Mouse (Mus musculus): ENCODE data around the gene Fbf1.
A peak's percentile ranks its signal among the peaks of the same experiment; 100 is the strongest.

The Fbf1 gene

DNA sequence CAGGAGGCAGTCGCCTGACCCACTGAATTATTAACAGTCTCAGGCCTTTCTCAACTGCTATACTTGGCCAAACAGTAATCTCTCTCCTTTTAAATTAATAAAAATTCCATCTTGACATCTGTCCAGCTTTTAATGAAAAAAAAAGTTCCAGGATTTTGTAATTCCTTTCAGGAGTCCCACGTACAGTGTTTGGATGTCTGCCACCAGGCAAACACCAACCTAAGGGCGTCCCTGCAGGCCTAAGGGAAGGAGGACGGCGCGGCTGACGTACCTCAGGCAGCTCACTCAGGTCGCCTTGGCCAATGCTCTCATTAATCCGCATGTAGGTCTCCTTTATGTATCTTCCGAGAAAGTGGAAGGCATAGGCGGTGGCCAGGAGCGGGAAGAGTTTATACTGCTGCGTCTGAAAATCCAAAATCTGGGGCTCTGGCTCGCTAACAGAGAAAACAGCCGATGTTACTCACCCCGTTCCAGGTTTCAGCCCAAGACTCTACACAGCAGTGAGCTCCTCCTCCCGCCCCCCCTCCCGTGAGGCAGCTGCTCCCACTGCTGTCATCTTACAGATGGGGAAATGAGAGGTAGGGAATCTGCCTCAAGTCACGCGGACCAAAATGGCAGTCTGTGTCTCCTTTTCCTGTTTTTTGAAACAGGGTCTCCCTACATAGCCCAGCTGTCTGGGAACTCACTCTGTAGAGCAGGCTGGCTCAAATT is 10.6 kb upstream of the Fbf1 start:
- DNase-seq (ENCODE audit: low spot score), result no peak

DNA sequence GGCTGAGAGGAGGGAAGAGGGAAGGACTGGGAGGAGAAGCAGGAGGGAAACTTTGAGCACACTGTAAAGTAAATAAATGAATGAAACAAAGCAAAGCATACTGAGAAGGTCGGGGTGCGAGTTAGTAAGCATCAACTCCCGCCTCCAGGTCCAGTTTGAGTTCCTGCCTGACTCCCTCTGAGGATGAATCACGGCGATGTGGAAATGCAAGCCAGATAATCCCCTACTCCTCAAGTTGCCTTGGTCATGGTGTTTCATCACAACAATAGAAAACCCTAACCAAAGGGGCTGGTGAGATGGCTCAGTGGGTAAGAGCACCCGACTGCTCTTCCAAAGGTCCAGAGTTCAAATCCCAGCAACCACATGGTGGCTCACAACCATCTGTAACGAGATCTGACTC is 8.0 kb upstream of the Fbf1 start:
- DNase-seq (ENCODE audit: low spot score), result no peak

DNA sequence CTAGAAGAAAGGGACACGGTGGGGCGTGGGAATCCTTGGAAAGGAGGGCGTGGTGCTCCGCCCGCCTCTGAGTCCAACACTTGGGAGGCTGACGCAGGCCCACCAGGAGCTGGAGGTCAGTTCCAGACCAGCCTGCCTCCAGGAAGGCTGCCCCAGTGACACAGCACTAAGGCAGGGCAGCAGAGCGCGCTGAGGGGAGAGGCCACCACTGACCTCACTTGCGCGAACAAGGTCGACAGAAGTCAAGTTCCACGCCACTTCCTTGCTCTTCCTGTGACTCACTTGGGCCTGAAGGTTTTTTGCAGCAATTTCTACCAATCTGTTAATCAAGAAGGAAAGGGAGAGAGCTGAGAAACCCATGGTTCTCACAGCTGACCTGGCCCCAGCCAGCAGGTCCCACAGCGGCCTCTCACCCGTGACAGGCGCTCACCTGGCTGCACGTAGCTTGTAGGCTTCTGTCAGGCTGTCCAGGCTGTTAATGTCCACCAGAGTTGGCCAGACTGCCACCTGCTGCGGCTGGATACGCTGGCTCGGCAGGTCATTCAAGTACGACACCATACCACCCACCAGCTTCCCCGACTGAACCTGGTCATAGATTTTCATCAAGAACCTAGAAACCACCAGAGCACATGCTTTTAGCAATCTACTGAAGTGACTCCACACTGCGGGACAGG is 6.9 kb upstream of the Fbf1 start:
- DNase-seq (ENCODE audit: low spot score), result no peak

DNA sequence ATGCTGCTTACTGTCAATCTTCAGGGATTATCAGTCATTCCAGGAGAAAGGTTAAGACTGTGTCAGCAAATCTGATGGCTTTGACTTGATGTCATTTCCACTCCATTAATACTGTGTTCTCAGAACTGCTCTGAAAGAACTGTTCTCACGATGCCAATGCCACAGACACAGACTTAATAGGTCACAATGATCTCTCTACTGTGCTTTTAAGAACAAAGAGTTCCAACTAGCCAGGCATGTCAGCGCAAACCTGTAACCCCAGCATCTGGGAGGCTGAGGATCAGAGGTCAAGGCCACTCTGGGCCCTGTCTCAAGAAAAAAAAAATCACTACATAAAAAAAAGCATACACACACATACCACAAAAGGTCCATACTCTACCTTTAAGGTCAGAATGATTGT is 4.0 kb upstream of the Fbf1 start:
- no peak for DNase-seq (ENCODE audit: low spot score)

DNA sequence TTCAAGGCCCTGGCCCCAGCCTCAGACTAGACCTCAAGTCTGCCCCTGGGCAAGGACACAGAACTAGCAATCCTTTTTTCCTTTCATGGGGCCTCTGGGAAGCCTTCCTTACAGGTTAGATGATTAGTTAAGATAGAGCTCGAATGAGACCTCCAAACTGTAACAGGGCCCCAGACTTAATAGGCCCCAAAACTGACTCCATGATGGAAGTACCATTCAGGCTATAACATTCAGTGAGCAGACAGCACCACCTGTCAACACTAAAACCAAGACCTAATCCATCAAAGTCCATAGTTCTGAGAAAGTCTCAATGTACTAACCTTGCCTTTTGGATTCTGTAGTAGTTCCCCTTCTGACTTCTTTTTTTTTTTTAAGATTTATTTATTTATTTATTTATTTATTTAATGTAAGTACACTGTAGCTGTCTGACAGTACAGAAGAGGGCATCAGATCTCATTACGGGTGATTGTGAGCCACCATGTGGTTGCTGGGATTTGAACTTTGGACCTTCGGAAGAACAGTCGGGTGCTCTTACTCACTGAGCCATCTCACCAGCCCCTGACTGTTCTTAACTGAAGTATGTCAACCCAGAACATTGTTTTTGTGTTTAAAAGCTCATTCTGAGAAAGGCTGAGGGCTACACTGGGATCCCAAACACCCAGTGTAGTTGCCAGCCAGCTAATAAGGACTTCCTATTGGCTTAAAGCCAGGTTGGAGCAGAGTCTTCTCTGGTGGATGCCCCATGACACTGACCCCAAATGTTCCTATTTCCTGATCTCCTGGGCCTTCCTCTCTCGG is 2.2 kb upstream of the Fbf1 start:
- DNase-seq (ENCODE audit: low spot score), result no peak

DNA sequence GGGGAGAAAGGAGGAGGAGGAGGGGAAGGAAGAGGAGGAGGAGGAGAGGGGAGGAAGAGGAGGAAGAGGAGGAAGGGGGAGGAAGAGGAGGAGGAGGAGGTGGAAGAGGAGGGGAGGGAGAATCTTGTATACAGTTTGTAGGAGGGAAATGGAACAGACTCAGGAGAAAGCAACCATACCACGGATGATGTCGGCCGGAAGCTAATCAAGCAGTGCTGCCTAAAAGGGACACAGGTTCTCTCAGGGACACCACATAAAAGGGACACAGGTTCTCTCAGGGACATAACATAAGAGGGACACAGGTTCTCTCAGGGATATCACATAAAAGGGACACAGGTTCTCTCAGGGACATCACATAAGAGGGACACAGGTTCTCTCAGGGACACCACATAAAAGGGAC is 1.2 kb upstream of the Fbf1 start:
- no peak for DNase-seq (ENCODE audit: low spot score)

DNA sequence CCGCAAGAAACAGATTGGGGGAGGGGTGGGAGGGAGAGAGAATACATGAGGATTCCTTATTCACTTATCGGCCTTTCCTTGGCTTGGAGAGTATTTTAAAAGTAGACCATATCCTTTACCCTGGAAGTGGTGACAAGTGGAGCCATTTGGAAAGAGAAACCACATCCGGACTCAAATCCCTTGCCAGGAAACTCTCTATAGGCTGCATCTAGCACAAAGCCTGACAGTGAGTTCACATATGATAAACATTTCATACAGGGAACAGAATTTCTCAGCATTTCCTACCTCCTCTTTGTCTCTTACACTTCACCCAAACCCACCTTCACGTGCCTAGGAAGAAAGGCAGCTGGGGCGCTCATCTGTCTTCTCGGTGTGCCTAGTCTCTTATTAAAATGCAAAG is 734 bp downstream of the Fbf1 start:
- DNase-seq (ENCODE audit: low spot score), result no peak

DNA sequence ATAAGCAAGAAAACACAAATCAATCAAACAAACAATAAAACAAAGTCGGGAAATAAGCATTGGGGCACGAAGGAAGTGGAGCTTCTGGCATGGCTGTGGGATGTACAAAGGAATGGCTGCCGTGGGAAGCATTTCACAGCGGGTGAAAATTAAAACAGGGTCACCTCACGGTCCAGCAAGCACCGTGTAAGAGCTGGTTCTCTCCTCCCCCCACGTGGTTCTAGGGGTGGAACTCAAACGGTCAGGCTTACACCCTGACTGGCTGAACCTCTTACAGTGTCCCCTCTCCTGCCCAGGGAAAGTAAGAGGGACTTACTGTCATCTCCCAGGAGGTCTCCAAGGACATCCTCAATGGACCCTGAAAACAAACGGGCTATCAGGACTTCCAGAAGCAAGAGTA is 5.0 kb downstream of the Fbf1 start:
- no peak for DNase-seq (ENCODE audit: low spot score)

DNA sequence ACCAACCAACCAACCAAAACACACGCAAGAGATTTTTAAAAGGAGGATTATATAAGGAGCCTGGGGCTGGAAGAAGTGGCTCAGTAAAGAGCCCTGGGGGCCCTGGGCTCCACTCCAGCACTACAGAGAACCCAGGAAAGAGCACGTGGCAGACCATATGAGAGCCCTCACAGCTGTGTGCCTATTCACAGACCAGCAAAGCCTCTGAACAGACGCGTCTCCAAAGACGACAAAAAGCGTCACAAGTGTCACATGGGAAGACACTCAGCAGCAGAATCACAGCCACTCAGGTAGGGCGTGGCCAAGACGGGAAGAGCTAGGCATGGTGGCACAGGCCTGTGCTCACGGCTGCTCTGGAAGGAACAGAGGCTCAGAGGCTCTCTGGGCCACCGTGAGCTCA is 5.8 kb downstream of the Fbf1 start:
- DNase-seq (ENCODE audit: low spot score), result no peak

DNA sequence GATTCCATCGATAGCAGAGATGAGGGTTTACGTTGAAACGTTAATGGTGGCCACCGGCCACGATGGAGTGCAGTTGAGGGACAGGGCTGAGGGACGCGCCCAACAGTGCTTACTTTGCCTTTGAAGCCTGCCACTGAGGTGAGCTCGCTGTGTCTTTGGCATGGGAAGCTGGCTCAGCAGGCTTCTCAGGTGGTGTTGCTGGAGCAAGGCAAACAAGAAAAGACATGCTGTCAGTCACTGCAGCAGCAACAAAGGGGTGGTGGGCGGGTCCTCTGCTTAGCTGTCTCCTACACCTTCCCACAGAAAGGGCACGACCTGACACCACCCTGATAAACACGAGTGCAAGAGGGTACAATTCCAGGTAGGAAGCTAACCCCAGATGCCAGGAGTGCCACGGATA is 6.7 kb downstream of the Fbf1 start:
- DNase-seq (ENCODE audit: low spot score), result no peak

DNA sequence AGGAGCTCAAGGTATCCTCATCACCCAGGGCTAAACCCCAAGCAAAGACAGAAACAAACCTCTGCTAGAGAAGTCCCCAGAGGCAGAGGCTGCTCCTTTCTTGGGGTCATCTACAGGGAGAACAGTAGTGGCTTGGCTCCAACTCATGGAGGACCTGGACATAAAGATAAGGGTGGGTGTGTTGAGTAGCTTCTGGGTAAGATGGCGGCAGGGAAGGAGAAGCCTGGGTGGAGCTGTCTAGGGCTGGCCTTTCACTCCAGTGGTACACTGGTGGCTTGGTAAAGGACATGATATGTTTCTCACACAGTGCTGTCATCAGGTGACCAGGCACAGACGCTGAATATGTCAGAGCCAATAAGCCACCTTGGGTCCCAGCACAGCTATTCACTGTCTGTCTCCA is 17.0 kb downstream of the Fbf1 start:
- DNase-seq (ENCODE audit: low spot score), result no peak

DNA sequence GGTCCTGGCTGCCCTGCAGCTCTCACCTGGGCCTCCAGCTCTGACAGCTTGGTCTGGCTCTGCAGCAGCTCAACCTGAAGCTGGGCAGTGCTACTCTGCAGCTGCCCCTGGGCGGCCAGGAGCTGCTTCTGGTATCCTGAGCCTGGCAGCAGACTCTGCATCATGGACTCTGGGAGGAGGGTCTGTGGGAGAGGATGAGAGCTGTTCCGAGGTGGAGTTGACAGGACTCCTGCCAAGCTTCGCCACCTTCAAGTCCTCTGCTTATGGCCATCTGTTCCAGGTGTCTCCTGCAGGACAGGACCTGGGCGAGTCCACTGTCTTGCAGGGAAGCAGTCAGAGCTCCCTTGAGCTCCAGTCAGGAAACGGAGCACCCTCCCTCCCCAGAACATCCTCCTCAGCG is 18.6 kb downstream of the Fbf1 start:
- no peak for DNase-seq (ENCODE audit: low spot score)

DNA sequence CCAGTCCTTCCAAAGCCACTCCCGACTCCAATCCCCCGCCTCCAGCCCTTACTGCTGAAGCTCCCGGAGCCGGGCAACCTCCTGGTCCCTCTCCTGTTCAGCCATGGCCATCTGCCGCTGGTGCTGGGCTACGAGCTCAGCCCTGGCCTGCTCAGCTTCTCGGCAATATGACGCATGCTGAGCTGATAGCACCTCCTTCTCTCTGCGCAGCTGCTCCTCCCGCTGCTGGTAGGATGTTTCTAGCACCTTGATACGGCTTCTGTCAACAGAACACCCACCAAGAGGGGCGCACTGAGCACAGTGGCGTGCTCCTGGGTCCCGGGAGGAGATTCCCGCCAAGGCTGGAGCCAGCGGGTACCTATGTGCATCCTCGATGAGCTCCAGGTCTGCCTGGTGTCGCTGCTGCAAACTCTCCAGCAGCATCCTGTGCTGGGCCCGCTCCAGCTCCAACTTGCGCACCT is 19.2 kb downstream of the Fbf1 start:
- no peak for DNase-seq (ENCODE audit: low spot score)

DNA sequence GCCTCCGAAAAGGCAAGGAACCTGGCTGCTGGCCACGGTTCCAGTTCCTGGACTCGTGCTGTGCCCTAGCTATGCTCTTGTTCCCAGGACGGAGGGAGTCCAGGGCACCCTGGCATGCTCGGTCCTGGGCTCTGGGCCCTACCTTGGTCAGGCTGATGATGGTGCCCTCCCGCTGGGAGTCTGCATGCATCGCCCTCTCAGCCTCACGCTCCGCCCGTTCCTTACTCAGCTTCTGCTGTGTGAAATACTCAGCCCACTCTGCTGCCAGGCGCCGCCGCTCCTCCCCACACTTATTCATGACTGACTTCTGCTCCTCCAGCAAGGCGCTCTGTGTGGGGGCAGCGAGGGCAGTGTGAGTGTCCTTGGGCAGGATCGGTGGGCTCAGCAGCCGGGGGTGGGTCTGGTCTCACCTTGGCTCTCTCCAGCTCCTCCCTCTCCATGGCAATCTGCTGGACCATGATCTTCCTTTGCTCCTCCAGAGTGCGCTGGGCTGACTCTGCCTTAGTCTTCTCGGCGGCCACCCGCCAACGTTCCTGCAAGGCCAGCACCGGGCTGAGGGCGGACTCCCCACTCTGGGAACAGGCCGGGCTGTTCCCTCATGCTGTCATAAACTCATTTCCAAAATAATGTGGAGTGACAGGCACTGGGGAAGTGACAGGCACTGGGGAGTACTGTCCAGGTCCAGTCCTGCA is 21.5 kb downstream of the Fbf1 start:
- DNase-seq (ENCODE audit: low spot score), result no peak

DNA sequence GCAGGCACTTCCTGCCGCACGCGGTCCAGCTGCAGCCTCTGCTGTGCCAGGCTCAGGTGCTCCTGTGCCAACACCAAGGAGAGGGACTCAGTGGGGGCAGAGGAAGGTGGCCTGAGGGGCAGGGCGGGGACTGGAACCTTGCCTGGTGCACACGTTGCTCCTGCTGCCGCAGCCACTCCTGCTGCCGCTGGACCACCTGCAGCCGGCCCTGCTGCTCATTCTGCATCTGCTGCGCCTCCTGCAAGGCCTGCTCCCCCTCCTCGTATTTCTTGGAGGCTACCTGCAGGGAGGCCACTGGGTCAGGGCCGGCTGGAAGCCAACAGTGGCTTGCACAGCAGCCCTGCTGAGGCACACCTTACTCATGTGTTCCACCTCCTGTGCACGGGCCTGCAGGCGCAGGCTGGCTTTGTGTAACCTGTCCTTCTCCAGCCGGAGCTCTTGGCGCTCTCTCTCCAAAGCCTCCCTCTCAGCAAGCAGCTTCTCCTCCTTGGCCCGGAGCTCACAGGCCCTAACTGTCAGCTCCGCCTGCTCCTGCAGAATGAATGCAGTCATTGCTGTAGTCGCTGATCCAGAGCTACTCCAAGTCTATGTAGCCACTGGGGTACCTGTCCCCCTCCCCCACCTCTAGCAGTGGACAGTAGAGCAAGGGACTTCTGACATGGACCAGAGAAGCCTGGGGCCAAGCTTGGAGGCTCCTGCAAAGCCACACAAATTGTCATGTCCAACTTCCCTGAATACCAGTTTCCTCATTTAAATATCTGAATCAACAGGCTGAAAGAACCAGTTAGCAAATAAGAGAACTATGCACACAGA is 22.3 kb downstream of the Fbf1 start:
- DNase-seq (ENCODE audit: low spot score), result no peak

DNA sequence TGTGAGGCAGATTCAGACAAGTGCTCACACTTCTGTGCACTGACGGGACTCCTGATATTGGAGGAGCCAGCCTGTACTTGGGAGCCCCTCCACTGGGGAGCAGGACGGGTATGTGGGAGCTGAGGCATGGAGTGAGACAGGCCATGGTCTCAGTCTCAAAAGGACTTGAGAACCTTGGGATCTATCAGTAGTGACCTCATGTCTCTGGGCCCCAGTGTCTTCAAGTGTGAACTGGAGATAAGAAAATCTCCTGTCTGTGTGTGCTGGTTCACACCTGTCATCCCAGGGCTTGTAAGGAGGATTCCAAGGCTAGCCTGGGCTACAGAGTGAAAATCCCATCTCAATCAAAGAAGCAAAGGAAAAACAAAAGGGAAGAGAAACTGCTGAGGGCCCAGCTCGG is 24.5 kb downstream of the Fbf1 start:
- DNase-seq (ENCODE audit: low spot score), result no peak

DNA sequence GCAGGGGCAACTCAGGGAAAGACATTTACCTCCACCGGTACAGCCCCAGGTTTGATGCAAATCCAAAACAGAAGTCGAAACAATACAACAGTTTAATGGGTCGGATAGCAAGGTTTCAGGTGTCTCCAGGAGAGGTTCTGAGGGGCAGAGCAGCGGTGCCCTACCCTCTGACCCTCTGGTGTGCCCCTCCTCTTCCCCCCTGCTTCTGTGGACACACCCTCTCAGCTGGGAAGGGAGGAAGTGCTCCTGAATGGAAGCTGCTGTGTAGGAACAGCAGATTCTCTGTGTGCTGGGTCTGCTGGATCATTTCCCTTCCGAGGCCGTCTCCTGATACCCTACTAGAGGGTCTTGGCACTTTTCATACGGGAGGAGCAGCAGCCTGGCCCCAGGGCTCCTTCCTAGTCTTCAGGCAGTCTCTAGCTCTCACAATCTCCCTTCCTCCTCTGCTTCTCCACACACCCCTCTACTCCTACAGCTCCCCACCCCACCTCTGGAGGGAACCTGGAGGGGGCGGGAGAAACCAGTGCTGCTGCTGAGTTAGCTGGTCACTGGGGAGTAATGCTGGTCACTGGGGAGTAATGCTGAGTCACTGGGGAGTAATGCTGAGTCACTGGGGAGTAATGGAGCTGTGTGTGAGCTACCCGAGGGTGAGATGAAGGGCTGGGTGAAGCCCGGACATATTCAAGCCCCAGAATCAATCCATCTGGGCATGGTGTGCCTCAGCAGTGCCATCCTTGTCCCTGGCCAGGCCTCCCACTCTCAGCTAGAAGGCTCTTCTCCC is 25.6 kb downstream of the Fbf1 start:
- DNase-seq (ENCODE audit: low spot score), result no peak

DNA sequence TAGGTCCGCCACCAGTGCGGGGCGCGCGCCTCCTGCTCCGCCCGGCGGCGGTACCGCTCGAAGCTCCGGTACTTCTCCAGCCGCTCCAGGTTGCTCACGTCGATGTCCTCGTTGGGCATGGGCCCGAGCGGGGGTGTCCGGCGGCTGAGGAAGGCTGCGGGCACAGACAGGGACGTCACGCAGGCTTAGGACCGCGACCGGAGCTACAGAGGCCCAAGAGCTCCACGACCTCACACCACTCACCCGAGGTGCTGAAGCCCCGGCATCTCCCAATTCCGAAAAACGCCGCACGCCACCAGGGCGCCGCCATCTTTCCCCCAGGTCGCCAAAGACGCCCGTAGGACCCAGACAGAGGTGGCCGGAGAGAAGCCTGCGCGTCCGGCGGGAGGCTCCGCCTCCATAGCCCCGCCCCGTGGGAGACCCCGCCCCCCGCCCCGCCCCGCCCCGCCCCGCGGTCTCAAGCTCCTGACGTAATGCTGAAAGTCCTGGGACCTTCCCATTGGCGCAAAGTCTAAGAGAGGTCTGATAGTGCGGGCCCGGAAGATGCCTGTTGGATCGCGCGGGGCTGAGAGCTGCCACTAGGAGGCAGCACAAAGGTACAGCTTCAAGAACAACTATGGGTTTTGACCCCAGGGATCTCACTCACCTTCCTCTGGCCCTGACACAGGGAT is 29.4 kb downstream of the Fbf1 start, which contains the start of gene Mrpl38:
TSS of gene Mrpl38 (minus strand) at position 401 of the 671 bp plus-strand sequence.
- DNase-seq (ENCODE audit: low spot score), result peak; percentile 77

DNA sequence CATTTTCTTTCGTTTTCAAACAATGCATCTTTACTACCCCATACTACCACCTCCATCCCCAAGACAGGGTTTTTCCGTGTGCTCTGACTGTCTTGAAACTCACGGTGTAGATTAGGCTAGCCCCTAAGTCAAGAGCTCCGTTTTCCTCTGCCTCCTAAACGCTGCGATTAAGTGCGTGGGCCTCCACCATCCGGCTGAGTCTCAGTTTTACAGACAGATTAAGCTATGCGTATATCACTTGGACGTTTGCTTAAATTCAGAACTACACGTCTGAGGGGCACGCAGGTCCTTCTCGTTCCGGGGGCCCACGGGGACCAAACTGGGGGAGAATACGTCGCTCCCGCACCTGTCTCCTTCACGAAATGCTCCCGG is 29.9 kb downstream of the Fbf1 start:
- no peak for DNase-seq (ENCODE audit: low spot score)

DNA sequence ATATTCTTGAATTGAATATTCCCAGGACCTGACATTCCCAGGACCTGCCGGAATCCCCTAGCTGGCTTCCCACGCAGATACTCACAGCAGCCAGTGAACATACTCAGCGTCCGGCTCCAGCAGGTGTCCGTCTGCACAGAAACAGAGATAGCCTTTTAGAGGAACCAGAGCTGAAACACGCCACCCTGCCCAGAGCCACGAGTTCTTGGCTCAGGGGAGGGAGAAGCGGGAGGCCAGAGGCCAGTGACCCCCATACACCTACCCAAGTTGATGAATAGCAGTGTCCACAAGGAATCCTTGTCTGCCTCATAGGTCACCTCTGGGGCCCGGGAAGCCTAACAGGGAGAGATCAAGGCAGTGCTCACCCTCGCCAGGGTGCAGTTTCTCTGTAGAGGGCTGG is 33.8 kb downstream of the Fbf1 start:
- DNase-seq (ENCODE audit: low spot score), result no peak
